28 mouse cellular contexts compared by ENCODE assay signal in genomic region chr15:42280810-42281209, GRCm38 (mm10).
"Had no signal": no experiment of that assay in that cellular context is flagged by ENCODE, and none has a peak within 500 bp of the region (broad histone marks: within the 10 kb centered on the region; RNA-seq: fewer than 3 reads in every experiment).

No protein-coding gene starts in this region.

- H3K4me1 ChIP-seq: limb, embryonic 10.5 days; limb, embryonic 12.5 days; limb, embryonic 13.5 days; limb, embryonic 15.5 days; liver, embryonic 12.5 days; liver, embryonic 13.5 days; liver, embryonic 15.5 days; midbrain, embryonic 10.5 days; midbrain, embryonic 12.5 days; midbrain, embryonic 13.5 days; midbrain, embryonic 15.5 days; neural tube, embryonic 12.5 days; neural tube, embryonic 13.5 days had no signal

- H3K4me2 ChIP-seq: limb, embryonic 12.5 days; limb, embryonic 13.5 days; limb, embryonic 15.5 days; liver, embryonic 11.5 days; liver, embryonic 12.5 days; liver, embryonic 13.5 days; liver, embryonic 15.5 days; midbrain, embryonic 11.5 days; midbrain, embryonic 12.5 days; midbrain, embryonic 13.5 days; midbrain, embryonic 15.5 days; neural tube, embryonic 12.5 days; neural tube, embryonic 13.5 days had no signal

- ATAC-seq: liver, embryonic 12.5 days; liver, postnatal 0 days; midbrain, embryonic 13.5 days; midbrain, embryonic 15.5 days; midbrain, embryonic 16.5 days had no signal

- H3K4me3 ChIP-seq: left cerebral cortex, adult 2 months; limb, embryonic 10.5 days; limb, embryonic 12.5 days; limb, embryonic 13.5 days; limb, embryonic 15.5 days; liver, embryonic 12.5 days; liver, embryonic 13.5 days; liver, embryonic 15.5 days; megakaryocyte, embryonic 14.5 days; midbrain, embryonic 10.5 days; midbrain, embryonic 12.5 days; midbrain, embryonic 13.5 days; midbrain, embryonic 15.5 days; myocyte; neural tube, embryonic 12.5 days; neural tube, embryonic 13.5 days had no signal

- H3K36me3 ChIP-seq: limb, embryonic 10.5 days; limb, embryonic 12.5 days; limb, embryonic 13.5 days; limb, embryonic 15.5 days; liver, embryonic 12.5 days; liver, embryonic 13.5 days; liver, embryonic 15.5 days; midbrain, embryonic 10.5 days; midbrain, embryonic 12.5 days; midbrain, embryonic 13.5 days; midbrain, embryonic 15.5 days; neural tube, embryonic 12.5 days; neural tube, embryonic 13.5 days had no signal

- H3K9me3 ChIP-seq: limb, embryonic 10.5 days; limb, embryonic 12.5 days; limb, embryonic 13.5 days; limb, embryonic 15.5 days; liver, embryonic 12.5 days; liver, embryonic 13.5 days; liver, embryonic 15.5 days; megakaryocyte, embryonic 14.5 days; midbrain, embryonic 10.5 days; midbrain, embryonic 12.5 days; midbrain, embryonic 13.5 days; midbrain, embryonic 15.5 days; neural tube, embryonic 12.5 days; neural tube, embryonic 13.5 days had no signal

- H3K9ac ChIP-seq: limb, embryonic 12.5 days; limb, embryonic 13.5 days; limb, embryonic 15.5 days; liver, embryonic 12.5 days; liver, embryonic 13.5 days; liver, embryonic 14.5 days; liver, embryonic 15.5 days; liver, postnatal 0 days; midbrain, embryonic 12.5 days; midbrain, embryonic 13.5 days; midbrain, embryonic 15.5 days; neural tube, embryonic 12.5 days; neural tube, embryonic 13.5 days had no signal

- H3K27me3 ChIP-seq: limb, embryonic 12.5 days; limb, embryonic 13.5 days; limb, embryonic 15.5 days; liver, embryonic 12.5 days; liver, embryonic 13.5 days; liver, embryonic 15.5 days; megakaryocyte, embryonic 14.5 days; midbrain, embryonic 12.5 days; midbrain, embryonic 13.5 days; midbrain, embryonic 15.5 days; neural tube, embryonic 12.5 days; neural tube, embryonic 13.5 days had no signal

- H3K27ac ChIP-seq: left cerebral cortex, adult 2 months; limb, embryonic 10.5 days; limb, embryonic 12.5 days; limb, embryonic 13.5 days; limb, embryonic 15.5 days; liver, embryonic 12.5 days; liver, embryonic 13.5 days; liver, embryonic 14.5 days; liver, embryonic 15.5 days; macrophage; midbrain, embryonic 10.5 days; midbrain, embryonic 12.5 days; midbrain, embryonic 13.5 days; midbrain, embryonic 15.5 days; neural tube, embryonic 12.5 days; neural tube, embryonic 13.5 days had no signal

- DNase-seq: layer of hippocampus, postnatal 36 days; left cerebral cortex, postnatal 4 days; liver; liver, embryonic 13.5 days; liver, postnatal 0 days; lung, adult 18-20 months; lung, postnatal 14 days; midbrain, embryonic 14.5 days had no signal
